Mouse (Mus musculus) stomach, postnatal 0 days (tissue): Measurements from ENCODE around the gene Orai2. TPM values are rescaled to one million over a fixed set of nuclear protein-coding genes. Genes with fewer than 3 reads are reported as not detected.
"Not testable (repeated sequence)": the region's sequence is repeated elsewhere in the genome, so short reads cannot be mapped to it uniquely, and the experiment has no call there.

Experiments used
- ATAC-seq: fragments of 200-750 bp; cut with Nextera tagmentation; 2 replicates; pipeline ENCODE4 v1.8.0; 2017; ENCODE audit not compliant: low FRiP score, low TSS enrichment
- DNase-seq: peaks from one replicate; pipeline ENCODE4 v3.0.0-alpha.2; 2016; ENCODE audit warnings: low spot score
- H3K27ac ChIP-seq: fragments of 300-500 bp; sonication (generic); replicated peaks from 2 replicates; pipeline ENCODE4 v1.5.1; 2014; ENCODE audit warnings: mild to moderate bottlenecking, control low read depth
- H3K27me3 ChIP-seq: fragments of 300-500 bp; sonication (generic); 2 replicates; pipeline ENCODE4 v1.6.1; 2014; ENCODE audit warnings: low read length; ENCODE audit not compliant: control insufficient read depth, insufficient read depth
- H3K36me3 ChIP-seq: fragments of 300-500 bp; sonication (generic); 2 replicates; pipeline ENCODE4 v1.6.1; 2014; ENCODE audit warnings: low read length, mixed read lengths; ENCODE audit not compliant: control insufficient read depth, insufficient read depth
- H3K4me1 ChIP-seq: fragments of 300-500 bp; sonication (generic); replicated peaks from 2 replicates; pipeline ENCODE4 v1.6.1; 2014; ENCODE audit warnings: antibody characterized with exemption; ENCODE audit not compliant: control insufficient read depth, insufficient read depth
- H3K4me2 ChIP-seq: fragments of 300-500 bp; sonication (generic); replicated peaks from 2 replicates; pipeline ENCODE4 v1.6.1; 2014; ENCODE audit warnings: low read depth, mild to moderate bottlenecking, control low read depth, moderate library complexity
- H3K4me3 ChIP-seq: fragments of 300-500 bp; sonication (generic); 2 replicates; pipeline ENCODE4 v1.5.1; 2014; ENCODE audit warnings: low read depth, low read length, control low read depth
- H3K9ac ChIP-seq: fragments of 300-500 bp; sonication (generic); 2 replicates; pipeline ENCODE4 v1.6.1; 2014; ENCODE audit warnings: mild to moderate bottlenecking, low read length, control low read depth, mixed read lengths
- H3K9me3 ChIP-seq: fragments of 300-500 bp; sonication (generic); 2 replicates; pipeline ENCODE4 v1.6.1; 2016; ENCODE audit warnings: low read length; ENCODE audit not compliant: control insufficient read depth
- CTCF ChIP-seq: IDR thresholded peaks from 2 replicates; pipeline ENCODE4 v1.5.1; 2016; ENCODE audit warnings: antibody characterized with exemption, low read depth, mild to moderate bottlenecking, moderate library complexity
- EP300 ChIP-seq: optimal IDR thresholded peaks from 2 replicates; pipeline ENCODE3; 2016; ENCODE audit warnings: antibody characterized with exemption
- WGBS: fragments of 180-500 bp; shearing (Covaris S2); extraction: QIAGEN DNeasy Blood & Tissue Kit; methylation state at CpG from one replicate; pipeline ENCODE4 v1.1.7; 2014; 5-methylcytosine and 5-hydroxymethylcytosine counted together
- polyA plus RNA-seq: library from polyadenylated mRNA; unstranded; fragments of >200 nt; fragmentation: Nextera tagmentation; extraction: Ambion mirVana; gene quantifications from 2 replicates; pipeline ENCODE4 v1.2.1, GENCODE M21; 2015

Gene Orai2
- polyA plus RNA-seq, 1 experiment from 2014 or later, result 7.2 TPM

- no peak for ATAC-seq
- 82% methylated on average over 5 of the region's 5 CpGs for WGBS
- H3K36me3 ChIP-seq, result no peaks in the 10 kb centered on the region
- H3K4me1 ChIP-seq, result no peaks in the 10 kb centered on the region
- H3K27ac ChIP-seq, result no peak overlapping the region
- no peak for DNase-seq
- no peaks in the 10 kb centered on the region for H3K9me3 ChIP-seq
- H3K4me3 ChIP-seq, result no peak overlapping the region
- H3K4me2 ChIP-seq, result no peak overlapping the region
- TF ChIP-seq EP300 (no peak), CTCF (no peak)
- H3K27me3 ChIP-seq, result no peaks in the 10 kb centered on the region
- H3K9ac ChIP-seq, result no peak overlapping the region
Measured at GRCm38 (mm10) chr5:136155399-136155798, 15.1 kb downstream of the Orai2 start.

- Histone ChIP-seq H3K27ac (no peak overlapping the region), H3K4me3 (no peak overlapping the region), H3K9ac (no peak overlapping the region), H3K27me3 (no peaks in the 10 kb centered on the region), H3K9me3 (no peaks in the 10 kb centered on the region), H3K4me1 (no peaks in the 10 kb centered on the region), H3K4me2 (no peak overlapping the region), H3K36me3 (no peaks in the 10 kb centered on the region)
- ATAC-seq, result no peak
- WGBS, result 58% methylated on average over 8 of the region's 8 CpGs
- no peak for DNase-seq
- TF ChIP-seq CTCF (no peak), EP300 (no peak)
Measured at GRCm38 (mm10) chr5:136152365-136152764, 18.1 kb downstream of the Orai2 start.

- not testable (repeated sequence) for H3K36me3 ChIP-seq, ATAC-seq, DNase-seq, H3K27me3 ChIP-seq, H3K27ac ChIP-seq, H3K4me1 ChIP-seq, H3K4me2 ChIP-seq, H3K9ac ChIP-seq, H3K4me3 ChIP-seq, H3K9me3 ChIP-seq
- 66% methylated on average over 5 of the region's 5 CpGs for WGBS
Measured at GRCm38 (mm10) chr5:136149134-136149576, 21.4 kb downstream of the Orai2 start.

GRCm38 (mm10) chr5:136147704-136148103 lies 22.8 kb downstream of the Orai2 start:
- H3K4me3 ChIP-seq, result no peak overlapping the region
- DNase-seq, result no peak
- no peaks in the 10 kb centered on the region for H3K4me1 ChIP-seq
- H3K36me3 ChIP-seq, result no peaks in the 10 kb centered on the region
- H3K9ac ChIP-seq, result no peak overlapping the region
- TF ChIP-seq EP300 (no peak), CTCF (no peak)
- no peak overlapping the region for H3K27ac ChIP-seq
- no peaks in the 10 kb centered on the region for H3K27me3 ChIP-seq
- WGBS, result 68% methylated on average over 8 of the region's 8 CpGs
- no peak for ATAC-seq
- H3K9me3 ChIP-seq, result no peaks in the 10 kb centered on the region
- H3K4me2 ChIP-seq, result no peak overlapping the region

GRCm38 (mm10) chr5:136146936-136147335 lies 23.6 kb downstream of the Orai2 start:
- no peaks in the 10 kb centered on the region for H3K9me3 ChIP-seq
- H3K4me3 ChIP-seq, result no peak overlapping the region
- H3K27me3 ChIP-seq, result no peaks in the 10 kb centered on the region
- H3K9ac ChIP-seq, result no peak overlapping the region
- no peak for TF ChIP-seq EP300
- no peak for TF ChIP-seq CTCF
- 81% methylated on average over 1 of the region's 1 CpGs for WGBS
- no peaks in the 10 kb centered on the region for H3K36me3 ChIP-seq
- H3K27ac ChIP-seq, result no peak overlapping the region
- no peak for ATAC-seq
- no peaks in the 10 kb centered on the region for H3K4me1 ChIP-seq
- DNase-seq, result no peak
- H3K4me2 ChIP-seq, result no peak overlapping the region

- no peak overlapping the region for H3K9ac ChIP-seq
- no peaks in the 10 kb centered on the region for H3K27me3 ChIP-seq
- no peaks in the 10 kb centered on the region for H3K9me3 ChIP-seq
- 47% methylated on average over 12 of the region's 12 CpGs for WGBS
- H3K4me2 ChIP-seq, result no peak overlapping the region
- peaks cover 10% of the 10 kb centered on the region for H3K36me3 ChIP-seq
- DNase-seq, result no peak
- H3K27ac ChIP-seq, result no peak overlapping the region
- H3K4me1 ChIP-seq, result no peaks in the 10 kb centered on the region
- TF ChIP-seq CTCF (no peak), EP300 (no peak)
- no peak overlapping the region for H3K4me3 ChIP-seq
- ATAC-seq, result no peak
Measured at GRCm38 (mm10) chr5:136144606-136145430, 25.7 kb downstream of the Orai2 start.
